Mouse (Mus musculus) retina, embryonic 14.5 days (tissue): ENCODE measurements around the gene Atp8b2.

Experiments
- DNase-seq: peaks from one replicate; pipeline ENCODE4 v3.0.0-alpha.2; 2015; ENCODE audit warnings: low spot score

Gene Atp8b2

DNA sequence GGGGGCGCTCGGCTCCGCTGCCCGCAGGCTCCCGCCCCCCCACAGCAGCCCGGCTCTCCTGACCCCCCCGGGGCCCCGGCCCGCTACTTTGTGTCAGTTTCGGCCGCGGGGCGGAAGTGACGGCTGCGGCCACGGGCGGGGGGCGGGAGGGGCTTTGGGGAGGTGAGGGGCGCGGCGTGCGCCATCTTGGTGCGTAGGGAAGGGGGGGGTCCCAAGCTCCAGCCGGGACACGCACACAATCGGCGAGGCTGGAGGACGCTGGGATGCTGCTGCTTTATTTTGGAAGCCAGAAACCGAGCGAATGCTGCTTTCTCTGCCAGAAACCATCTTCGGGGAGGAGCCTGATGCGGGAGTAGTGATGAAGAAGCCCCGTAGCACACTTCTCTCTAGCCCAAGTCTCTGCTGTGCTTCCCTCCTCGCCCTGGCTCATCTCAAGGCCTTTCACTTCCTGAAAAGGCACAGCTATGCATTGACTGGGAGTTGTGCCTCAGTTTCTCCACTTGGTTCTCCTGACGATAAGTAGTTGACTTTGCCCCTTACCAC is at the start of gene Atp8b2:
Atp8b2 (minus strand) TSS at position 288 of the 543 bp plus-strand sequence.
- DNase-seq = peak; percentile 80

DNA sequence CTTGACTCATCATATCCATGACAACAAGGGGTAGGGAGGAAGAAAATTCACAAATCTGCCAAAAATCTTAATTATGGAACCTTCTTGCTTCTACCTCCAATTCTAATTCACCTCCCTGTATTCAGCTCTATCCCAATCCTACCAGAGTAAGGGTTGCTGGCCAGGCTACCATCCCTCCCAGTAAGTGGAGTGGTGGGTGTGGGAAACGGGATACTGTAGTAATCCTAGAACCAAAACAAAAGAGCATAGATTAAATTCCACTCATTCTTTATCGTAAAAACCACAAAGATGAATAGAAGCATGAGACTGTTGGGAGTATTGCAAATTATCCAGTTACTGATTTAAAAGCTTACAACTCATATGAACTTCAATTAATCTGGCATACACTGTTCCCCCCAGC is 47.0 kb upstream of the Atp8b2 start:
- DNase-seq = no peak

DNA sequence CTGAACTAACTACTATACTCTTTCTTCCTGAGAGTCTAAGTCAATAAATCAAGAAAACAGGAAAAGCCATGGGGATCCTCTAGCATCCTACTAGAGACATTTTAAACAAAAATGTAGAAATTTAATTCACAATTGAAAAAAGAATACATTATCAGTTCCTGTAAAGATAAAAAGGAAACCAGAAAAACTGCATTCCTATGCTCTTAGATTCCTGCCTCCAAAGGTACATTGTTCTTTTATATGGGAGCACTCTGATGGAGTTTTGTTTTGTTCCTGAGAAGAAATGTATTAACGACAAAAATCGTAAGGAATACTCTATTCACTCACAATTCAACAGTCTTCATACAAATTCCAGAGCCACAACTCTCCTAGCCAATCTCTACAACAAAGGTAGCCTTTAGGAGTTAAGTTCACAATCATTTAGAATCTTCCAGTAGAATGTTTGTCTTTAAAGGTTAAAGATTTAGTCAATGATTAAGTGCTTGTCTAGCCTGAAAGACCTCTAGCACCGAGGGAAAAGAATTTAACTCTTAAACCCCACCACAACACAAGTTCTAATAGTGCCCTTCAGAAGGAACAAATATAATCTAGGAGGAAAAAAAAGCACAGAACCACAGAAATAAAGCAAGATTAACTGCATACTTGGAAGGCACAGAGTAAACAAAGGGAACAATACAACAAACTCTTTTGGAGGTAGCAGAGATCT is 40.9 kb upstream of the Atp8b2 start:
- DNase-seq = no peak

DNA sequence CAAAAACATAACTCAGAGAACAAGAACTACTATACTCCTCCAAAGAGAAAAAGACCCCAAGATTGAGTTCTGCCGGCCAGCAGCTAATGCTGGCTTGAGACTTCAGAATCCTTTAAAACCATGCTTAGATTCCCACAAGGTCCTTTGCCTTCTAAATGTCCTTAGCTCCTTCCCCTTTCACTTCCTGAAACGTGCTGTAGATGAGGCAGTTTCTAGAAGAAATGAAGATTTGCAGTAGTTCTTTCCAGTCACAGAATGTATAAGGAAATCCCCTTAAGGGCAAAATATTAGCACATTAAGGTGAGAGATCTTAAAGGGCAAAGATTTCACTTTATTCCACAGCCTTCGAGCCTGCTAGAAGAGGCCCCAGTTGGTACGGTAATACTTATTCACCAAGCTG is 36.5 kb upstream of the Atp8b2 start:
- no peak for DNase-seq

DNA sequence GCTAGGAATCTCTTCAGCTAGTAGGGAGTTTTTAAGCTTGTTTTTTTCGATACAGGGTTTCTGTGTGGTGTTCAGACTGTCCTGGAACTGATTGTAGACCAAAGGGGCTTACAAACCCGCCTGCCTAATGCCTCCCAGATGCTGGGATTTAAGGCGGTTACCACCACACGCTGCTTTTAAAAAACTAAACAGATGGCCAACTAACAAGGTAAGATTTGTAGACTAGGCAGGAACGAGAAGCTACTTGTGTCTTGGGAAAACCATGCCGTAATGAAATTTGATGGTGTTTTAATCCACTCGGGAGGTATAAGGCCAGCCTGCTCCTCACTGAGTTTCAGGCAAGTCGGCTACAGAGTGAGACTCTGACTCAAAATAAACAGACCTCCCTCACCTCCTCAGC is 35.8 kb upstream of the Atp8b2 start:
- DNase-seq = no peak

DNA sequence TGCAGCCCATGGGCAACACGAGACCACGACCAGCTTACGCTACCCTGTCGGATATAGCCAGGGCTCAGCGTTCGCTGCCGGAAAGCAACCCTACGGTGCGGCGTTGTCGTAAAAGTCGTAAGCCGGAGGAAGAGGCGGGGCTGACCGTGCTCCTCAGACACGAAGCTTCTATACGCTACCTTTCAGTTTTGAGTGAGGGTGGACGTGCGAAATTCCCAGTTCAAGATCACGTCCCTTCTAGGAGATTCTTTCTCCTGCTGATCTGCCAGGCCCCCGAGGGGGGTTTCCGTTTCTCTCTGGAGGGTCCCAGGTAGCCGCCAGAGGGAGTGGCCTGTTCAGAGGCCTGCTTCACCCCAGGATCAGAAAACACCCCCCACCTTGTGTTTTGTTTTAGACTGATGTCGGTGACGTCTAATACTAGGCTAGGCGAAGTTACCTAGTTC is 35.3 kb upstream of the Atp8b2 start, which contains the start of gene Hax1:
Hax1 (minus strand) TSS at position 169 of the 443 bp plus-strand sequence.
- DNase-seq = peak; percentile 97

DNA sequence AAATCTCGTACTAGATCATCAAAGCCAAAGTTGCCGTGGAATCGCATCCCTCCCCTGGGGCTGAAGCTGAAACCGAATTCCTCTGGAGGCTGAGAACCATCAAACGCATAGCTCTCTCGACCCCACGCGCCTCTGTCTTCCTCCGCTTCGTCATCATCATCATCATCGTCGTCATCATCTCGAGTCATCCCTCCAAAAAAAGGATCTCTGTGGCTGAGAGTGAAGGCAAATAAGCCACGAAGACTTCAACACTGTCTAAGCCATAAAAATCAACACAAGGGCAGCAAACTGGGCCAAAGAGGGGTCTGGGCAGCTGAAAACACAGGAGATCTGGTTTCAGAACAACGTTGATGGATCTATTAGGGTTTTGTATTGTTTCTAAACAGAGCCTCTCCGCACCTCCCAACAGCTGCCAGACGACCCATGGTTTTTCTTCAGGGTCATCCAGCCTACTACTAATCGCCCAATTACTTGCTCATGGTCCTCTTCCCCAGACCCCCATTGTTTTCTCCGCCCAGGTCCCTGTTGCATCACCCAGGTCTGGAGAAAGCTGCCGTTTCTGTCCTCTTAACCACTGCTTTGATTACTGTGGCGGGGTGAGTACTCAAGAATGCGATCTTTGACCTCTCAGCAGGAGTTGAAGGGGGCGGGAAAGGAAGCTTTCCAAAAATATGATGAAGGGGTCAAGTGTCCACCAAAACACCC is 34.6 kb upstream of the Atp8b2 start:
- peak; percentile 57 for DNase-seq

DNA sequence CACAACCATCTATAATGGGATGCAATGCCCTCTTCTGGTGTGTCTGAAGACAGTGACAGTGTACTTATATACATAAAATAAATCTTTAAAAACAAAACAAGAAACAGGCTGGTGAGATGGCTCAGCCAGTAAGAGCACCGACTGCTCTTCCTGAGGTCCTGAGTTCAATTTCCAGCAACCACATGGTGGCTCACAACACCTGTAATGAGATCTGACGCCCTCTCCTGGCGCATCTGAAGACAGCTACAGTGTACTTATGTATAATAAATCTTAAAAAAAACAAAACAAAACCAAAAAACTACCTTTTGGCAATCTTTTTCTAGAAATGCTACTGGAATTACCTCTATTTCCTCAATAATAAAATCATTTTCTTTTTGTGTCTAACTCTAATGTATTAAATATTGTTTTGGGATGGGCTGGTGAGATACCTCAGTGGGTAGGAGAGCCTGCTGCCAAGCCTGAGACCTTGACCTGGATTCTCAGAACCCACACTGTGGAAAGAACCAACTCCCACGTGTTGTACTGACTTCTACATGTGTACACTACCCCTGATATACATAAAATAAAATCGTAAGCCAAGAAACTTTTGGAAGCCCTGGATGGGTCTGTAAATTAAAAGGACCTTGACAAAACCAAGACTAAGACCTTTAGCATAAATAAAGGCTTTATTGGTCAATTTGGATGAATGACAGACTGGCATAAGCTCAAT is 31.7 kb upstream of the Atp8b2 start:
- DNase-seq = no peak

DNA sequence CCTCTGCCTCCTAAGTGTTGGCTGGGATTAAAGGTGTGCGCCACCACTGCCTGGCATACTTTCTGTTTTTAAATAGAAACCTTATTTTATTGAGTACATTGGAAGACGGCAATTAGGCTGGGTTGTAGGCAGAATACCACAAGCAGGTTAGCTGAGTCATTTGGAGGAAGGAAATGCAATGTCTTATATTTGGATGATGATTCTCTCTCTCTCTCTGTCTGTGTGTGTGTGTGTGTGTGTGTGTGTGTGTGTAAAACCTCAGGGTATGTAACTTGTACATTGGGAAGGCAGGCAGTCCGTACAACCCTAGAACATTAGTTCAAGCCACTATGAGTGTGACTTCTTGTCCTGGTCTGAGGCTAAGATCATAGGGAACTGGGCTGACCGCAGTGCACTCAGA is 24.5 kb upstream of the Atp8b2 start:
- no peak for DNase-seq

DNA sequence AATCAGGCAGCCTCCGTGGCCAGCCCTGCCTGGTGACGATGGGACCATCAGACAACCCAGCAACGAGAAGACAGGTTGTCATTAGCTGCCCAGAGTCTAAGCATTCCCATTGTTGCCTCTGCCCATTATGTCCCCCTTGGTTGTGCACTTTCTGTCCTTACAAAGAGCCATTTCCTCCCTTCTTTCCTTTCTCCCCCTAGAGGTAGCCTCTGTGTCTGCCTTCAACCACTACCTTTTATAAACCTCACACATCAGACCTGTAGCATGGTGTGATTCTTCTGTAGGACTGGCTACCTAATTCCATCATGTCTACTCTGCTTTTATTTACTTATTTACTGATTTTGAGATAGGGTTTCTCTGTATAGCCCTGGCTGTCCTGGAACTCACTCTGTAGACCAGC is 23.9 kb upstream of the Atp8b2 start:
- no peak for DNase-seq

DNA sequence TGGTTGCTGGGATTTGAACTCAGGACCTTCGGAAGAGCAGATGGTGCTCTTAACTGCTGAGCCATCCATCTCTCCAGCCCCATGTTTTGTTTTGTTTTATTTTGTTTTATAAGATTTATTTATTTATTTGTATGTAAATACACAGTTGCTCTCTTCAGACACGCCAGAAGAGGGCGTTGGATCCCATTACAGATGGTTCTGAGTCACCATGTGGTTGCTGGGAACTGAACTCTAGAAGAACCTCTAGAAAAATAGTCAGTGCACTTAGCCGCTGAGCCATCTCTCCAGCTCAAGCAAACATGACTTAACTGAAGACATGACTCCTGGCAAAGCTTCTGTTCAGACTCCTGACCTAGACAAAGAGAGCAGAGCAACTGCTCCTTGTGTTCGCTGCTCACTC is 19.1 kb upstream of the Atp8b2 start:
- no peak for DNase-seq

DNA sequence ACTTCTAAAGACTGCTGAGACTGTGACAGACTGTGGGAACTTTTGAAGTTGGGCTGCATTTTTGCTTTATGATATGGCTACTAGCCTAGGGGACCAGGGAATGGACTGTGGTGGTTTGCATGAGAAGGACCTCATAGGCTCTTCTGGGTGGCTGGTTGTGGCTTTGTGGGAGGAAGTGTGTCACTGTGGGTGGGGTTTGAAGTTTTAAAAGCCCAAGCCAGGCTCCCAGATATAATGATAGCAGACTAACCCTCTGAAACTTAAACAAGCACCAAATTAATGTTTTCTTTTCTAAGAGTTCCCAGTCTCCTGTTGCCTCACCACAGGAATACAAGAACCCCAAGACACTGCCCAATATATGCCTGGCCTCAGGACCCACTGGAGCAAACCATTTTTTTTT is 13.6 kb upstream of the Atp8b2 start:
- DNase-seq = no peak

DNA sequence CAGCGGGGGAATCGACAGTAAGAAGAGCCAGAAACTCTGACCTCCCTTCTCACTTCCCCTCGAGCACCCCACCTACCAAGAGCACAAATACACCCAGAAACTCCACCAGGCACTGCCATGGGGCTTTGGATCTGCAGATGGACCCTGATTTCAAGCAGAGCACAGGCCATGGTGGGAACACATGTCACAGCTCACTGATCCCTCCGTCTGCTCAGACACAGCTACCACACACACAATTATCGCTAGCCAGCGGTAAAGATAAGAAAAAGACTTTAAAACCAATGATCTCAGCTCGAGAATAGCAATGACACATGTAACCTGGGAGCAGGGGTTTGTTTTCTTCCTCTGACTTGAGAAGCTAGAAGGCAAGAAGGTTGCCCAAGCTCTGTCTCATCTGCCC is 5.2 kb upstream of the Atp8b2 start:
- DNase-seq = no peak

DNA sequence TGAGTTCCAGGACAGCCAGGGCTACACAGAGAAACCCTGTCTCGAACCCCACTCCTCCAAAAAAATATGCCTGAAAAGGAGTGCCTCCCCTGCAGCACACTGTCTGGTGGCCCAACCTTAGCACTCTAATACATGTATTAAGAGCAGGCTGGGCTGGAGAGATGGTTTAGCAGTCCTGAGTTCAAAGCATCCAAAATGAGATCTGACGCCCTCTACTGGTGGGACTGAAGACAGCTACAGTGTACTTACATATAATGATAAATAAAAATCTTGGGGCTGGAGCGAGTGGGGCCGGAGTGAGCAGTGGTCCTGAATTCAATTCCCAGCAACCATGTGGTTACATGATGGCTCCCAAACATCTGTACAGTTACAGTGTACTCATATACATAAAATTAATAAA is 3.6 kb upstream of the Atp8b2 start:
- peak; percentile 48 for DNase-seq

DNA sequence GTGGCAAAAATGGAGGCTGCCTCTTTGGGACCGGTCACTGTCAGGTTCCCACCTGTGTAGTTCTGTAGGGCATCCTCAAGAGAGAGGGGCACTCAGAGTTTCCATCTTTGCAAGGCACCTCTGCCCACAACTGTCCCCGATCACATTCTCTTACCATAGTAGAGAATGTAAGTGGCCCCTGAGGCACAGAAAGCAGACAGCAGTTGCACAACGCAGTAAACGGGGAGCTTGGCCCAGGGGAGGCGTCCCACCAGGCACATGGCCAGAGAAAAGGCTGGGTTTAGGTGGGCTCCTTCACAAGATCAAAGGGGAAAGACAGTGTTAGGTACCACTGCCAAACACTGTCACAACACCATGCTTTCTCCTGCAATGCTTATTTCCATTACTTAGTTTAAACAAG is 2.7 kb upstream of the Atp8b2 start:
- no peak for DNase-seq

DNA sequence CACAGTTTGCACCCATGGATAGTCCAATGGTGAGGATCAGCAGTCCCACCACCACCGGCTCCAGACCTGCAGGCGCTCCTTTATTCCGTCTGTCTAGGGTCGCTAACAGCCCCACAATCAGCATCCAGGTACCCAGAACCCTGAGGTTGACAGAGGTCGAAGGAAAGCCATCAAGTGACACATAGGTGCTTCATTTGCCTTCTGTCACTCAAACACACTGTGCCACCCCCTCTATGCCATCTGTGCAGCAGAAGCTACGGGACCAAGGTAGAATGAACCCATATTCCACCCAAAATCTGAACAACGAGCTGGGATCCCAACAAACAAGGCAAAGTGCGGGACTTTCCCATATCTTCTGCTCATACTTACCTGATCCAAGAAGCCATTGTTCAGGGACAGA is 2.2 kb upstream of the Atp8b2 start:
- DNase-seq = no peak

DNA sequence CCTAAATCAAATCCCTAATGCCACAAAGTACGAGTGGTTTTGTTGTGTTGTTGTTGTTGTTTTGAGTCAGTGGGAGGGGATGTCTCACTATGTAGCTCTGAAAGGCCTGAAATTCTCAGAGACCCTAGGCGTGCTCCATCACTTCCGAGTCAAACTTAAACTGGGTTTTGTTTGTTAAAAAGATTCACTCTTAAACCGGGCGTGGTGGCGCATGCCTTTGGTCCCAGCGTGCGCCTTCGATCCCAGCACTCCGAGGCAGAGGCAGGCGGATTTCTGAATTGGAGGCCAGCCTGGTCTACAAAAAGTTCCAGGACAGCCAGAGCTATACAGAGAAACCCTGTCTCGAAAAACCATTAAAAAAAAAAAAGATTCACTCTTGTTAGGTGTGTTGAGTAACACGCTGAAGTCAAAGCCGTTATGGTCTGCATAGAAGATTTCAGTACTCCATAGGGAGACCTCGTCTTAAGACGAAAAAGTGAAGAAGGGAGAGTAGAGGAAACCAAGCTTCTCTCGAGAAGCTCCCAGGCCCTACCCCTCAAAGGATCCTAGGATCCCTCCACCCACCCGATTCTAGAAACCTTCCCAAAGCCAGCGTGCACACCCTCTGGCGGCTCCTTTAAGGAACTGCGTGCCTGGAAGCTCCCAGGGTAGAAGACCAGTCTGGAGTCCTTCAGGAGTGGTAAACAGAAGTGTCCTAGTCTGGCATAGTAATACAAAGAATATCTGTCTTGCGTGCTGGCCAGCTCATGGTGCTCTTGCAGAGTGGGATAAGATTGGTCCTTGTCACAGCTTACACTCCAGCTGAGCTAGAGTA is 825 bp upstream of the Atp8b2 start:
- peak; percentile 89 for DNase-seq

DNA sequence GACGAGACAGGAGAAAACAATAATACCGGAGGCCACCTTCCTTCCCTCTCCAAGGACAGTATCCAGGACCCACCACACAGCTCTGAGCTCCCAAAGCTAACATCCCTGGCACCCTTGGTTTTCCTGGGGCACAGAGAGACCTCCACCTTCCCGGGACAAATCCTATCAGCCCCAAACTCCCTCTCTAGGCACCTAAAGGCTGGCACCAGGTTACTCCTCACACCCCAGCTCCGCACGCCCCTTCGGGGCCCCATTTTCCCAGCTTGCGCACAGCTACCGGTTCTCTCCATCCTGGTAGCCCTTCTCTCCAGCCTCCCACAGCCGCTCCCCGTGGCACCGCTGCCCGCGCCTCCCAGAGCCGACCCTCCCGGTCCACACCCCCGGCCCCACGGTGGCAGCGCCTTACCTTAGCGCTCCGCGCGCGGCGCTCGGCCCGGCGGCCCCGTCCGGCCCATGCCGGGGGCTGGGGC is 522 bp downstream of the Atp8b2 start:
- DNase-seq = peak; percentile 46

DNA sequence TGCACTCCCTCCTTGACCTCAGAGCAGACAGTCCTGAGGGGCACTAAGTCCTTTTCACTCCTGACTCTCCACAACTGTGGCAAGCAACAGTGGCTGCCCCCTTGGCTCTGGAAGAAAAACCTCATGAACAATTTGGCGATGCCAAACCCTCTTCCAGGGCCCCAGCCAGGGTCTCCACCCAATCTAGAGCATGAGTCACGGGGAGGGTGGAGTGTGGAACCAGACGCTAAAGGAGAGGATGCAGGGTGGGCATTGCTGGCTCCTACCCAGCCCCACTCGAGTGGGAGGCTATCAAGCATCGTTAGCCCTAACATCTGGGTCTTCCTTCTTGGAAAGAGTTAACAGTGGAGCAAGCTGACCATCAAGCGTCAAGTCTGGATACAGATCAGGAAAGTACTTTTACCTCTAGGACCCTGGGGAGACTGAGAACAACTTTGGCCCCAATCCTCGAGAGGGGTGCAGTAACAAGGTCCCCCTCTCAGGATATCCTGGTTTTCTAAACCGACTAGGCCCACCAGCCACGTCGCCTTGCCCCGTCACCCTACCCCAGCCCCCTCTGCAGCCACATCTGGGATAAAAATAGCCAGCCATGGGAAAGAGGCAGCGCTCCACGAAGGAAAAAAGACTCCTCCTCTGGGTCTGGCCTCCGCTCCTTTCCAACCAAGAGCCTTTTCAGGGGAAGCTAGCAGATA is 1.1 kb downstream of the Atp8b2 start:
- DNase-seq = peak; percentile 32

DNA sequence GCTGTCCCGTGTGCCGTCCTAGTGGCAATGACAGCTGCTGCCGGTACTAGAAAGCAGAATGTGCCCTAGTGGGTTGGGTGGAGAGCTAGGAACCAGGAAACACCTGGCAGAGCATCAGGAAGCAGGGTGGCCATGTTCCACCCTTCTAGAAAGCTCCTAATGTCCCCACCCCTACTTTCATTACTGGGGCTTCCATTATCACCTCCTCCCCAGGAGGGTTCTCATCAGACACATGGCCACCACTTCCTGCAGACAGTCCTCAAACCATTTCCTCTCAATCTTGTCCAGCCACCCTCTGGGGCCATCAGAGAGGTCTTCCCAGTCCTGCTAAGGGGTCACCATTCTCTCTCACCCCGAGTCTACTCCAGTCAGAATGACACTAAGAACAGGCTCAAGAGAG is 1.9 kb downstream of the Atp8b2 start:
- no peak for DNase-seq

DNA sequence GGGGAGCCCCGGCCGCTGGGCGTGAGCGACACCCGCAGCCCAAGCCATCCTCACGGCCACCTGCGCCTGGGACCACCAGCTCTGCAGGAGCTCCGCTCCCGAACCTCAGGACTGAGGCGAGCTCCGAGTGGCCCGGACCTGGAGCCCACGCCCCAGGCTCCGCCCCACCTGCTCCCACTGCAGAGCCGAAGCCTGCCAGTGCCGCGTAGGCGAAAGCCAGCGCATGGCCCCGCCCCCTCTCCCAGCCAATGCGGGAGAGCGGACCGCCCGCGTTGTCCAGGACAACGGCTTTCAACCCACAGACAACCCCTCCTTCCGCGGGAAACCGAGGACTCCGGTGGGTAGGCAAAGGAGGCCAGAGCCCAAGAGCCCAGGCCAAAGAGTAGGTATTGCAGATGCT is 2.8 kb downstream of the Atp8b2 start:
- DNase-seq = peak; percentile 94
